Mouse (Mus musculus) spleen, adult 18-20 months (tissue): ENCODE measurements around the gene Wtip.
"Not testable (repeated sequence)": the region's sequence is repeated elsewhere in the genome, so short reads cannot be mapped to it uniquely, and the experiment has no call there.

Experiments used
- DNase-seq, 2 experiments: peaks; one replicate each; pipeline ENCODE4 v3.0.0; 2022; ENCODE audit warnings: mixed read lengths in 2 of 2

Wtip gene

DNA sequence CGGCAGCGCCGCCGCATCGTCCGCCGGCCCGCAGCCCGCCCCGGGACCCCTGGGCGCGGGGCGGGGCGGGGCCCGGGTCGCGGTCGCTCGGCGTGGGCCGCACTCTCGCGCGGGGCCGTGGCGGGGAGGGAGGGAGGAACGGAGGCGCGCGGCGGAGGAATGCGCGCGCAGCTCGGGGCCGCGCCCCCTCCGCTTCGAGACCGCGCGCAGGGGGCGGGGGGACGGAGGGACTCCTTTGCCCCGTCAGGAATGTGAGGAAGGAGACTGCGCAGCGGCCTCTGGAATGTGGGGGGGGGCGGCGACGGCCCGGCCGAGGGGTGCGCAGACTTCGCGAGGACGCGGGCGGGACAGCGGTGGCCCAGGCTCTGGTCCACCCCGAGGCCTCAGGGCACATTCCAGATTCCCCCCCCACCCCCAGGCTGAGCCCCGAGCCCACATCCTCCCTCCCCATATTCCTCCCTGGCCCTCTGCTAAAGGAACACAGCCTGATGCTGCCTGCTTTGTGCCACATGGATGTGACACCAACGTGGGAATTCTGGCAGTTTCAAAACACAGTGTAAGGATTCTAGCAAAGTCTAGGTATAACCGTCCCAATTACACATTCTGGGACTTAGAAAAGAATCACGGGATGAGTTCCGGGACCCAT lies at the start of gene Wtip:
Wtip (minus strand) TSS at position 152 of the 646 bp plus-strand sequence.
- peak in 1 of 2 experiments; percentile 16 for DNase-seq

DNA sequence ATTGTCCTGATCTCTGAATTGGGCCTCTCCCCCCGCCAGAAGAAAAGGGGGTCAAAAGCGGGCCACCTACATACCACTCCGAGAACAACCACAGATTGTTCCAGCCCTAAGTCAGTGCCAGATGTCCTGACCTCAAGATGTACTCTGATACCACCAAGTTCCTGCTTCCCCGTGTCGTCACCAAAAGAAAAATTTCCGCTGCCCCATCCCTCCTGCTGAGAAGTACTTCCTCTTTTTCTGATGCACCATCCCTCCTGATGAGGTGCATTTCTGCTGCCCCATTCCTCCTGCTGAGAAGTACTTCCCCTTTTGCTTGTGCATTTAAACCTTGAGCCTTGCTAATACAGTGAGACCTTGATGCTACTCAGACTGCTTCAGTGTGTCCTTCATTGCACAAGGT lies 43.2 kb upstream of the Wtip start:
- DNase-seq: not testable (repeated sequence)

DNA sequence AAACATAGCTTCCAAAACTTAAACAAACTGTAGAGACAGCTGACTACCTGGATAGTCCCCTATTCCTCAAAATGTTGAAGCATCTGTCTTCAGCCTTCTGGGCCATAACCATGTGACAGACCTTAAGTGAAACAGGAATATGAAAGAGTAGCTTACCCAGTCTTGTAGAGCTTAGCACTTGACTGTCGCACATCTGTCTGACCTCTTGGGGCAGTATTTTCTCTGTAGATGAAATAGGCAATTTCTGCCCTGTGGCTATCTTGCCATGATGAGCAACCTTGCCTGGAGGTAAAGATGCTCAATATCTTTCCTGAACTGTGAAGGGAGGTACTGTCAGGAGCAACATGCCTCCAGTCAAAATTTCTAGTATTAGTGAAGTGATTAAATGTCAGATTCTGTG lies 39.2 kb upstream of the Wtip start:
- DNase-seq: no peak

DNA sequence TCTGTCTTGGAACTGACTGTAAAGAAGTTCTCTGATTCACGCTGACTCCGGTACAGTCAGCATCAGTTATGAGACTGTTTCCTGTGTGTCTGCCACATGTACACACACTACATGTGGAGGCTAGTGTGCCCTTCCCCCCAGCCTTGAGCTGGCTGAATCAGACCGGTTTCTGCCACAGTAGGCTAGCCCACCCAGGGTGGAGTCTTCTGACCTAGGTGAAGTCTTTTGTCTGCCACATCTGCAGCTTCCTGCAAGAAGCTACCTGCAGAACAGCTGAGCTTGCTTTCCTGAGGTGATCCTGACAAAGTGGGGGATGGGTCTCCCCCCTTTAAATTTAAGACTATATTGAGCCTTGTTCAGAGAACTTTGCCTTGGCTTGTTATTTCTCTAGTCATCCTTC lies 36.4 kb upstream of the Wtip start, which contains the start of gene Uba2:
Uba2 (minus strand) TSS at position 146 of the 400 bp plus-strand sequence.
- DNase-seq: no peak

DNA sequence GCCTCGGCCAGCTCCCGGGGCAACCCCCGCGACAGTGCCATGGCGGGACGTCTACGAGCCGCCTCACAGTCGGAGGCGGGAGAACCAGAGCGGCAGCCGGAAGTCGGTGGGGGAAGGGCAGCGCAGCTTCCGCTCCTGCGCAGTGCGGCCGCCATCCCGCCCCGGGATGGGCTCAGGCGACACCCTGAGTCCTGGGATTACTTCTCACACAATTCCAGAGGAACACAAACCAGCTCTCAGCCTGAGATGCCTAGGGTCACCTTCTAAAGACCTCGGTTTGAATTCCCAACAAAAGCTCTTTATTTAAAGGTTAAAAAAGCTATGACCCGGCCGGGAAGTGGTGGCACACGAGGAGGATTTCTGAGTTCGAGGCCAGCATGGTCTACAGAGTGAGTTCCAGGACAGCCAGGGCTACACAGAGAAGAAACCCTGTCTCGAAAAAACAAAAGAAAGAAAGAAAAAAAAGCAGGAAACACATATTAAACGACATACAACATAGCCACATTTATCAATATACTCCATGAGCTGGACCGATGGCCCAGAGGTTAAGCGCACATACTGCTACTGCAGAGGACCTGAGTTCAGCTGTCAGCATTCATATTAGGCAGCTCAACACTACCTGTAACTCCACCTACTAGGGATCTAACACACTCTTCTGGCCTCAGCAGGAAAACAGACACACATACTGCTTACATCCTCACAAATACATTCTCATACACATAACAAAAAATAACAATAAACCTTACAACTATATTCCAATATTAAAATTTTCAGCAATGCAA lies 35.6 kb upstream of the Wtip start:
- DNase-seq: peak; percentile 78 to 92

DNA sequence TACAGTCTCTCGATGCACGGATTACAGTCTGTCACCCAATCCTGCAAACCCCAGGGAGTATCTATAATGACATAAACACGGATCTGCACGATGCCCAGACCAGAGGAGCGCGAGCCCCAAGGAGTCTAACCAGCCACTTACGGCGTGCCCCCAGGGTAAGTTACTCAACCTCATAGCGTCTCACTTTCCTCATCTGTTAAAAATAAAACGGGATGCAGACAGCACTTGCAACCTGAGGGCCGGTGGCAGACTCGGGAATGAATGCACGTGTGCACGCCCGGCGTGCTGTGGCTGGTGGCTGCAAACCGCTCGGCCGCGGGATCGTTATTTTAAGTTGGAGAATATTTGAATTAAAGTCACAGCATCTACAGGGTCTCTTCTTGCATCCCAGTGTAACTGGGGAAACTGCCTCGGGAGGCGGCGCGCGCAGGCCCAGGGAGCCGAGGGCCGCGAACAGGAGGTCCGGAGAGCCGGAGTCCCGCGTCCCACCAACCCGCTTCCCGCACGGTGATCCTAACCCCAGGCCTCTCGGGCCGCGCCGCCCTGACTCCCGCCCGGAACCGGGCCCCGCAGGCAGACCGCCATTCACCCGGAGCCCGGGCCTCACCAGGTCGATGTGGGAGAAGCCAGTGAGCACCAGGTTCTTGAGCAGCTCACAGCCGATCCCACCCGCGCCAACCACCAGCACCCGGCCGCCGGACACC lies 34.9 kb upstream of the Wtip start:
- peak in 1 of 2 experiments; percentile 15 for DNase-seq

DNA sequence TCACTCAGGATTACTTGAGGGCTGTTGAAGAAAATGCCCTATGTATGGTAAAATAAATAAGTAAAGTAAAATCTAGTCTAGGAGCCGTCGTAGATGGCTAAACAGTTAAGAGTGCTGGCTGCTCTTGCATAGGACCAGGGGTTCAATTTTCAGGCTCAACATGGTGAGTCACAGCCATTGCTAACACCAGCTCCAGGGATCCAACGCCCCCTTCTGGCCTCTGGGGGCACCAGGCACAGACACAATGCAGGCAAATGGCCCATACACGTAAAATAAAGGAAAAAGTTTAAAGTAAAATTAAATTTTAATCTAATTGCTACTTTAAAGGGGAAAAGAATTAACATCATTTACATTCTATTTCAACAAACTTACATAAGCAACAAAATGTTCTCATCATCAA lies 33.8 kb upstream of the Wtip start:
- DNase-seq: peak in 1 of 2 experiments; percentile 34

DNA sequence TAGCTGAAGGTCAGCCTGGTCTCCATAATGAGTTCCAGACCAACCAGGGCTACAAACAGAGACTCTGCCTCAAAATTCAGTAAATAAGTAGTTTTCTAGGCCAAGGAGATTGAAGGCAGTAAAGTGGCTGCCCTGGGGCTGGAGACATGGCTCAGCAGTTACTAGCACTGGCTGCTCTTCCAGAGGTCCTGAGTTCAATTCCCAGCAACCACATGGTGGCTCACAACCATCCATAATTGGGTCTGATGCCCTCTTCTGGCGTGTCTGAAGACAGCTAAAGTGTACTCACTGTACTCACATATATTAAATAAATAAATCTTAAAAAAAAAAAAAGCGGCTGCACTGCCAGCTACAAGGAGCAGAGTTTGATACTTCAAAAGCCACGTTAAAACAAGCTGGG lies 32.9 kb upstream of the Wtip start:
- DNase-seq: no peak

DNA sequence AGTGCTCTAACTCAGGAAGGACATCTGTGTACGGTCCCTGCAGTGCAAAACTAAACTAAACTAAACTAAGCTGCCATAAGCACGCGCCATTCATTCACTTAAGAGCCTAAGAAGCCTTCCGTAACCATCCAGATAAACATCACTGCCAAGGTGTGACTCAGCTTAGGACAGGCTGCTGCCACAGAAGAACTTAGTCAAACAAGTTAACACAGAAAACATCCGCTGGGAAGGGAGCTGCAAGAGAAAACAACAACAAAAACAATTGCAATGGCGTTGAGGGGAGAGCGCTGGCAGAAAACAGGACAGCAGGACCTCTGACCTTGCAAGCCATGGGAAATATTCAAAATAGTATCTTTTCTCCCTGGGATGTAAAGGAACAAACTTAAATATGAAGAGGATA lies 31.6 kb upstream of the Wtip start:
- no peak for DNase-seq

DNA sequence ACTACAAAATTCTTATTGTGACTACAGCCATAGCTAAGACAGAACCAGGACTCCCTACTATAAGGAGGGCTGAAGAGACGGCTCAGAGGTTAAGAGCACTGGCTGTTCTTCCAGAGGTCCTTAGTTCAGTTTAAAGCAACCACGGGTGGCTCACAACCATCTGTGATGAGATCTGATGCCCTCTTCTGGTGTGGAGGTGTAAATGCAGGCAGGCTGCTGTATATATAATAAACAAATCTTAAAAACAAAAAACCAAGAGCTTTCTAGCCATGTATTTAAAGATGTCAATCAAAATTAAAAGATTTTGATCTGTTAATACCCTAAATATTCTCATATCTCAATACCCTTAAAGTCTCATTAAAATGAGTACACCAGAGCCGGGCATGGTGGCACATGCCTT lies 26.1 kb upstream of the Wtip start:
- no peak for DNase-seq

DNA sequence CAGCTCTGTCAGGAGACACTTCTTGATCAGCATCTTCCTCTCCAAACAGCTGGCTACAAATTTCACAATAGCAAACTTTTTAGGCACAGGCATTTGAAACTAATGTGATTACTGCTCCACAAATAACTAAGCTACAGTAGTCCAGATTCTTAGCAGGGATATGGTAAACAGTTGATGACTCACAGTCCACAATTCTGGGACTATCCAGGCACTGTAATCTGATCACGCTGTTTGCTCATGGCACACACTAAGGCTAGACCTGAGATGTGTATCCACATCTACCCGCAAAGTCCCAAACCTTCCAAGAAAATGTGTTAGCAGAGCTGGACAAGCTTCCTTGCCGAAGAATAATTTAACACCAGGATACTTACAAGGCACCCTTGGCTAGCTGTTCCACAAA lies 24.9 kb upstream of the Wtip start:
- no peak for DNase-seq

DNA sequence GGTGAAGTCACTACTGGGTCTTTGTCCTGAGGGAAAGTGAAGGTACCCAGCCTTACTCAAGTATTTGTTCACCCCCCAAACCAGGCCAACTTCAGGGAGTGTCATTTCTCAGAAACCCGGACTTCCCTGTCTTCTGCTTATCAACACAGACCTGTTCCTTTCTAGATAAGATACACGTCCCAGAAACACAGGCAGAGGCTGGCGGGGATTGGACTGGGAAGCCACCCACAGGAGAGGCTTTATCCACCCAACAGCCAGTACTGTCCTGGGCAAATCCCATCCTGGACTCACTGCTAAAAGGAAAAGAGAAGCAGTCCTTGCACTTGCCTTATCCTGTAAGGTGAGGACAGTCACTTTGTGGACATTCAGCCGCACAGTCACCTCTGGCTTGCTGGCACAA lies 14.1 kb upstream of the Wtip start:
- DNase-seq: no peak

DNA sequence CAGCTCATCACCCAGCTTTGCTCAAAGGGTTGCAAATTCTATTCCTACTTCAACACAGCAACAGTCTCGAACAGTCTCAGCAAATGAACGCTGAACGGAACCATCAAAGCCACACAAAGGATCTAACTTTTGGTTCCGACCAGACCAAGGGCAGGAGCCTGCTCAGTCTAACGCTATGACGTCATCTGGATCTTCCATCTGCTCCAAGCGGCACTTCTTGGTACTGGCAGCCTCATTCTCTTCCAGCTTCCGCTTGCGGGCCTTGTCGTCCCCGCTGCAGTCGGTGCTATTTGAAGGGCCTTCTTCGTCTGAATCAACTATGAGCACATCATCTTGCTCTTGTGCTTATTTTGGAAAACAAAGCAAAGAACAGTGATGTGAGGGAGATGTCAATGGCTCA lies 8.1 kb upstream of the Wtip start:
- DNase-seq: no peak

DNA sequence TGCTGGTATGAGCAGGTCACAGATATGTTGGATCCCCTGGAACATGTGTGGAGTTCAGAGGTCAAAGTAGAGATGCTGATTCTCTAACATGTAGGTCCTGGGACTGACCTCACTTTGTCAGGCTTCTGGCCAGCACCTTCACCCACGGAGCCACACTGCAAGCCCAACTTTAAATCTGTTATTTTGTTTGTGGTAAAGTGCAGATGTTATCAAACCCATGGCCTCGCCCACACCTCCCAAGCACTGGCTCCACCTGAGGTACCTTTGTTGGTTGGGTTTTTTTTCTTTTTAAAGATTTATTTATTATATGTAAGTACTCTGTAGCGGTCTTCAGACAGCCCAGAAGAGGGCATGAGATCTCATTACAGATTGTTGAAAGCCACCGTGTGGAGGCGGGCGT lies 6.4 kb upstream of the Wtip start:
- DNase-seq: no peak

DNA sequence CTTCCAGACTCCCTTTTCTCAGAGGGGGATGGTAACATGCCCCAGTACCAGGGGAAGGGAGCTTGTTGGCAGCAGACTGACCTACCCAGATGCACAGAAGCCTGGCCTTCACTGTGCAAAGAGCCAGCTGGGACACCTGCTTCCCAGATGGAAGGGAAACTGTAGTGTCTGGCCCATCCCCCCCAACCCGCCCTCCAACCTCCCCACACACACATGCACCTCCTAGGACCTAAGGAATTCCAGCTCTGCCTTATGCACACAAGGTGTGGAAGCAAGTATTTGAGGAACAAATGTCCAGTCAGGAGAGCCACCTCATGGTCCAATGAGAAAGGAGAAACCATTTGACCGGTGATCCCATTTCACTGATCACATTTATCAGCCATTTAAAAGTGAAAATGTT lies 1.3 kb upstream of the Wtip start:
- DNase-seq: no peak

DNA sequence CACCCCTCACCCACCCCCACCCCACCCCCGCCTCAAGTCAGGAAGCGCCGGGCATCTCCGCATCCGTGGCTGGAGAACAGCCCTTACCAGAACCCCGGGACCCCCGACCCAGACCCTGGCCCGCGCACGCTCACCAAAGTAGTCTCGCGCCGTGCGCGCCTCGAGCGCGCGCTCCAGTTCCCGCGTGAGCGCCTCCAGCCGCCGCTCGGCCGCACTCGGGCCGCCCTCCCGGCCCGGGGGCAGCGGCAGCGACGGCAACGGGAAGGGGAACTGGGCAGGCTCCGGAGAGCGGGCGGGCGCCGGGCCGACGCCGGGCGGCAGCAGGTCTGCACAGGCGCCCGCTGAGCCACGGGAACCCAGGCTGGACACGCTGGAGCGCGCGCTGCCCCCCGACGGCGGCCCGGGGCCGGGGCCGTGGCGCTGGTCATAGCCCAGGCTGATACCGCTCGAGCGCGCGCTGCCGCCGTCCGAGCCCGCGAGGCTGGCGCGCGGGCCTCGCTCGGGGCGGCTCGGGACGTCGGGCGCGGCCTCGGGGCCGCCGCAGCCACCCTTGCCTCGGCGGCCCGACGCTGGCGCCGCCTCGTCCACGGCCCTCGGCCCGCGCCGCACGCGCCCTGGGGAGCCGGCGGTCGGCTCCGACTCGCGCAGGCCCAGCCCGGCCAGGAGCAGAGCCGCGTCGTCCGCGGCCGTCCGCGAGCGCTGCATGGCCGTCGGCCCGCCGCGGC lies 551 bp downstream of the Wtip start:
- DNase-seq: no peak

DNA sequence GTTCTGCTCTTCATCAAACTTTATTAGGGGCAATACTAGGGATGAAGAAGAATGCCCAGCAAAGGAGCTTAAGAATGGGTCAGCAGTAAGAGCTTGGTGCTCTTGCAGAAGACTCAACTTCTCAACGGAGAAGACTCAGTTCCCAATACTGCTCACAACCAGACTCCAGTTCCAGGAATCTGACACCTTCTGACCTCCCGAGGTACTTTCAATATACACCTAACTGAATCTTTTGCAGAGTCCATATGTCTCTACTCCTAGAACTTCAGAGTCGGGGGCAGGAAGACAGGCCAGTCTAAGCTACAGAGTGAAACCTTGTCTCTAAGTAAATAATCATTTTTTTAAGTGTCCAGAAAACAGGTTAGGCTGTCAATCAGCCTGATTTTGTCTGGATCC lies 1.1 kb downstream of the Wtip start:
- no peak for DNase-seq

DNA sequence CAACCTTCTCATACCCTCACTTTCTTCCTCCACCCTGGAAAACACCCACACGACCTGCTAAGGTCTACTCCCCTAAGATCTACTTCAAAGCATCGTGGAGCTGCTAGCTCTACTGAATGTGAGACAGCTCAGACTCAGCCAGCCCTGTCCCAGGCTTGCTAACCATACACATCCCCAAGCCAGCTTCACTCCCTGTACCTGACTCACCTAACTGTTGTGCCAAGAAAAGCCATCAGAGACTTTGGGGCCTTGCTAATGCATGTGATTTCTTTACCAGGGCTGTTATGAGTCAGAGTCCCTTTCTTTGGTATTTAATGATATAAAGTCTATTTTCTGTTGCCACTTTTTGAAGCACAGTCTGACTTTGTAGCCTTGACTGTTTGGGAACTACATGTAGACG lies 1.9 kb downstream of the Wtip start:
- DNase-seq: no peak

DNA sequence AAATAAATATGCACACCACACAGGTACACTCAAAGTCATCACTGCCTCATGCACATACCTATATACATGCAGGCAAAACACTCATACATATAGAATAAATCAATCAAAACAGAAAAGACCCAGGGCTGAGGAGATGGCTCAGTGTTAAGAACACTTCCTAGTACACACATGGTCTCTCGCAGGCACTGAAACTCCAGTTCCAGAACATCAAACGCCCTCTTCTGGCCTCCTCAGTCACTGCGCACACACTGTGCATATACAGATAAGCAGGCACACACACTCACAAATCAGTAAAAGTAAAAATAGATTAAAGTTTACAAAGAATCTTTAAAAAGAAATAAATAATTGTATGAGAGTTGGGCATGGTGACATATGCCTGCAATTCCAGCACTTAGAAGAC lies 6.8 kb downstream of the Wtip start:
- DNase-seq: no peak

DNA sequence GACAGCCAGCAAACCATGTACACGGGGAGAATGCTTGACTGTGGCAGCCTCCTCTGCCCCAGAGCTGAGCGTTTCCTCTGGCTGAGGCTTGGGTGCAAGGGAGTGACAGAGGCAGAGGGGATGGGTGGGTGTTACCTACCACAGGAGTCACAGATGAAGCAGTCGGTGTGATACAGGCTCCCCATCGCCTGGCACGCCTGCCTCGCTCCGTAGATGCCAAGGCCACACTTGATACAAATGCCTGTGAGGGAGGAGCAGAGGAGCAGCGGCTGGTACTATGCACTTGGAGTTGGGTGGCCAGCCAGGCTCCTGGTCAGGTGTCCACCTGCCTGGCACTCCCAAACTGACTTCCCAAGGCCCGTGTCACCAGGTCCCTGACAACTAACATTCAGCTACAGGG lies 7.7 kb downstream of the Wtip start:
- no peak for DNase-seq

DNA sequence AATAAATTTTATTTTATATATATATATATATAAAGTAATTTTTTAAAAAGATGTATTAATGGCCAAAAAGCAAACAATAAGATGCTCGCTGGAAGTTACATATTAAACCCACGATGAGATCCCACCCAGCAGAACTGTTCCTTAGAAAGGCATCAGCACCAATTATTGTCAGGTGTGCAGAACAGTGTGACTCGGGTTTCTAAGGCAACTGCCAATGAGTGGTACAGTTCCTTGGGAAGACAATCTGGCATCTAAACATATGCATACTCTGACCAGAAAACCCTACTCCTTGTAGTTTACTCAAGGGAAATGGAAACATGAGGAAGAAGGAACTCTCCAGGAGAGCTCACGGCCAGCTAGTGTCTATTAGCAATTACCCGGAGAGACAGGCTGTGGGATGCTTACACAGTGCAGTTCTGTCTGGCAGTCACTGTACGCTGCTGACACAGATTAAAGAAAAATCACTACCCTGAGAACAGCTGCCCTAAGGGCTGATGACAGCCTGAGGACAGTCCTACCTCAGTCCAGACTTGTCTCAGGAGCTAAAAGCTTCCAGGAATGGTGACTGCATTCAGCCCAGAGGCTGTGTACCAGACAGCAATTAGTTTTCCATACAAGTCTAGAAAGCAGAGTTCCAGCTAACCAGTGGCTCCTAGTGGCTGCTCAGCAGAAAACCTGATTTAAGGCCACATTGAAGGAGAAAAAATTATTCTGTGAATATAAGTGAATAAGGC lies 9.9 kb downstream of the Wtip start:
- no peak for DNase-seq

DNA sequence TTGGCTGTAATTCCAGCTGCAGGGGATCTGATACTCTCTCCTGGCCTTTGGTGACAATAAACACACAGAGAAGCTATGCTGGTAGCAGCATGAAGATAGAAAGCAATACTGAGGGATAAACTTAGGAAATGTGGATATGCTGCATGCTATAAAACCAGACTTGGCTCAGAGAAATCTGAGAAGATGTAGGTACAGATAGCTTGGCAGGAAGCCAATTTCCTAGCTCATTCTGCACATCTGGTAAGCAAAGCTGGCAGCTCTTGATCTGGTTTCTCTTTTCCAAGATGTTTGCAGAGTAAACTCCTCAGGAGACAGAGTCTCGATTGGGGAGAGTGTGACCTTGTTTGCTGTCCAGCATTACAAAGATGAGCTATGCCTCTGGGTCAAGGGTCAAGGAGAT lies 12.4 kb downstream of the Wtip start:
- DNase-seq: not testable (repeated sequence)

DNA sequence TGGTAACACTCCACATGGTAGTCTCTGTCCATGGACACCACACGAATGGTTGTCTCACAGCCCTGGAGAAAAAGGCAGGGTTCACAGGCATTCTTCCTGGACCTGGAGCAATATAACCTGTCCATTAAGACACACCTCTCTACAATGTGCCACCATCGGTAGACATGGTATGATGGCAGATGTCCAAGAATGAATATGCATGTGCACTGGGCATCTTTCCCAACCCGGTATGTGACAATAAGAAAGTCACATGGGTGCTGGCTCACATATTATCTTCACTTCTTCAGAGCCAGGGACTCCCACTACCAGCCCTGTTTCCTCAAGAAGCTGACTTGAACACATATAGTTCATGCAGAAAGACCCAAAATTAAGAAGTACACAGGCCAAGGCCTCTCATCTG lies 16.5 kb downstream of the Wtip start:
- DNase-seq: no peak
